Mouse (Mus musculus) testis, adult 2 months (tissue): ENCODE measurements at regions not wholly inside any gene's neighbourhood (a gene's known extent, or its start where the extent isn't known, plus 50 kb on each side); places are given as distances from the start of the nearest gene placed in this dataset.

Source experiments
- CTCF ChIP-seq: fragments of 200-500 bp; IDR thresholded peaks from 2 replicates; pipeline ENCODE4 v1.5.1; 2012; ENCODE audit warnings: low read depth, mild to moderate bottlenecking, inconsistent platforms, low read length, moderate library complexity; ENCODE audit not compliant: control insufficient read depth, insufficient read depth, insufficient replicate concordance
- POLR2A ChIP-seq: fragments of 200-500 bp; IDR thresholded peaks from 2 replicates; pipeline ENCODE4 v1.6.1; 2012; ENCODE audit warnings: low read depth, mild to moderate bottlenecking, inconsistent platforms, low read length, moderate library complexity; ENCODE audit not compliant: control insufficient read depth

DNA sequence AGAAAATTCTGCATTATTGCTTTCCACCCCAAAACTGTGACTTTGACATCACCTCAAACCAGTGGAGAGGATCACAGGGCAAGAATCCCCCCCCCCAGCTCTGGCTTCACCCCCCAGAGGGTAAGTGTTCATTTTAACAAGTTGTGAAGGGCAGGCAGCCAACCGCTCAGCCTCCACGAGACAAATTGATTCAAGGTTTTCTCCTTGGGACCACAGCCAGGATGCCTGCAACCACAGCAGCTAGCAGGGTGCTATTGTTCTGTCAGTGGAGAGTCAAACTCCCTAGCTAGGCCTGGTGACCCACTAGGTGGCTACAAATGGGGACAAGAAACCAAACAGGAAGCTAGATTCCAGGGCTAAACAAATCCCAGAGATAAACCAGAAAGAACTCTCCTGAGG, 166.6 kb upstream of the 2610301B20Rik start:
- no peak for TF ChIP-seq POLR2A
- no peak for TF ChIP-seq CTCF
